Mouse (Mus musculus): ENCODE results near the gene Edem3.
"Not testable (repeated sequence)": the region's sequence is repeated elsewhere in the genome, so short reads cannot be mapped to it uniquely, and the experiment has no call there.

Gene Edem3

GRCm38 (mm10) chr1:151810628-151811421 lies 55.7 kb downstream of the Edem3 start:
- no peak for DNase-seq (ENCODE audit: low spot score)

DNA sequence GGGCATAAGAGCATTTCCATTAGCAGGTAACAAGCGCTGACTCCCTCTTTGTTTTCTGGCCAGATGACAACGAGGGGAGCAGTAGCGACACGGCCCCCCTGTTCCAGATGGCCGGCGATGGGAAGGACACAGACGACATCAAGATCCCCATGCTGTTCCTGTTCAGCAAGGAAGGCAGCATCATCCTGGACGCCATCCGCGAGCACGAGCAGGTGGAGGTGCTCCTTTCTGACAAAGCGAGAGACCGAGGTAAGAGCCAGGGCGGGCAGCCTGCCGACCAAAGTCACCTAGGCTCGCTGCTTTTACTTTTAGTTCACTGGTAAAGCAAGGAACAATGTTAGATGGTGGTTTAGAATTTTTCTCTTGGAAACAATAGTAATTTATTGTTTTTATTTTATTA lies 56.3 kb downstream of the Edem3 start:
- DNase-seq (ENCODE audit: low spot score), result no peak

- DNase-seq (ENCODE audit: low spot score), result no peak
Measured at GRCm38 (mm10) chr1:151812004-151812712, 57.0 kb downstream of the Edem3 start.

- DNase-seq (ENCODE audit: low spot score), result no peak
Measured at GRCm38 (mm10) chr1:151816051-151816450, 60.9 kb downstream of the Edem3 start.

GRCm38 (mm10) chr1:151819190-151819589 lies 64.0 kb downstream of the Edem3 start:
- DNase-seq (ENCODE audit: low spot score), result no peak

GRCm38 (mm10) chr1:151820457-151820856 lies 65.3 kb downstream of the Edem3 start:
- DNase-seq (ENCODE audit: low spot score), result peak; percentile 23

DNA sequence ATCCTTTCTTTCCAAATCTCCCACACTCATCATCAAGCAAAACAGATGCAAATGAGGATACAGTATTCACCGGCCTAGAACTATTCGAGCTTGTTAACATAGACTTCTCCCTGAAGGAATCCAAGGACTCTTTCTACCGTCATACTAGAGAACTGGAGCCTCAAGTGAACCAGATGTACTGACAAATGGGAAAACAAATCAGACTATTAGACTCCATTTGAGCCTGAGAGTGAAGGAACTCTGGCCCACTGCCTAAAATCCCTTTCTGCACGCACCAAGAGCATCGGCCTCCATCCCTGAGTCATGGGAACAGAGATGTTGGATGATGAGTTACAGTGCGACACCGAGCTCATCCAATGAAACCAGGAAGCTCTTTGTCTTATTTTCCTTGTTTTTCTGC lies 69.9 kb downstream of the Edem3 start:
- DNase-seq (ENCODE audit: low spot score), result no peak

- no peak for DNase-seq (ENCODE audit: low spot score)
Measured at GRCm38 (mm10) chr1:151831791-151832190, 76.6 kb downstream of the Edem3 start.

- DNase-seq (ENCODE audit: low spot score), result no peak
Measured at GRCm38 (mm10) chr1:151835261-151835660, 80.1 kb downstream of the Edem3 start.

DNA sequence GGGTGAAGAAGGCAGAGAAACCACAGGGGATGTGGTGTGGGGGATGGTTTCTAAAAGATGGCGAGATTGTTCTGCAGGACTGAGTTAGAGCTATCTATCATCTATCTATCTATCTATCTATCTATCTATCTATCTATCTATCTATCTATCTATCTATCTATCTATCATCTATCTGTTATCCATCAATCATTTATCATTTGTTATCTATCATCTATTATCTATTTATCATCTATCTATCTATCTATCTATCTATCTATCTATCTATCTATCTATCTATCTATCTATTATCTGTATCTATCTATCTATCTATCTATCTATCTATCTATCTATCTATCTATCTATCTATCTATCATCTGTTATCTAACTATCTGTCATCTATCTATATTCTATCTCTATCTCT lies 85.2 kb downstream of the Edem3 start:
- not testable (repeated sequence) for DNase-seq (ENCODE audit: low spot score)

DNA sequence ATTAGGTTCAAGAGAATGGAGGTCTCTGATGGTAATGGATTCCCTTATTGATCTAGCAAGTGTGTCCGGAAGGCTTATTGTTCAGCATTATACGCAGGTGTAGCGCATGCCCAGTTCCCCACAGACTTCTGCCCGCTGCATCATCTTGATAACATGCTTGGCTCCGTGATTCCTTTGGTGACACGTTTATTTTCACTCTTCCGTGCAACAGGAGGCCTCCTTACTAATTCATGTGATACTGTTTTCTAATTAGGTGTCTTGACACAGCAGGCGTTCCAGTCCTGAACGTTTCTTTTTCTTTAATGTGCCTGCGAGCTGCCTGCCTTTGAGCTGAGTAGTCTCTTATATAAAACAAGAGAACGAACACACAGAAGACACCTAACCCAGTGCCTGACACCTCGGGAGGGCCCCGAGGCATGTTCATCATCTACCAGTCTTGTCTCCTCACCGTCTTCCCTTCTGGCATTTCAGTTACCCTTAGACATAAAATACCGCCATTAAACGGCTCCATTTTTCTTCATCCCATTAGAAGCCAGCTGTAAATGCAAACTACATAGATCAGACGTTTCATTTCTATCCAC lies 90.2 kb downstream of the Edem3 start:
- DNase-seq (ENCODE audit: low spot score), result no peak

- no peak for DNase-seq (ENCODE audit: low spot score)
Measured at GRCm38 (mm10) chr1:151845926-151846782, 91.0 kb downstream of the Edem3 start.

GRCm38 (mm10) chr1:151848286-151848685 lies 93.1 kb downstream of the Edem3 start:
- DNase-seq (ENCODE audit: low spot score), result no peak

DNA sequence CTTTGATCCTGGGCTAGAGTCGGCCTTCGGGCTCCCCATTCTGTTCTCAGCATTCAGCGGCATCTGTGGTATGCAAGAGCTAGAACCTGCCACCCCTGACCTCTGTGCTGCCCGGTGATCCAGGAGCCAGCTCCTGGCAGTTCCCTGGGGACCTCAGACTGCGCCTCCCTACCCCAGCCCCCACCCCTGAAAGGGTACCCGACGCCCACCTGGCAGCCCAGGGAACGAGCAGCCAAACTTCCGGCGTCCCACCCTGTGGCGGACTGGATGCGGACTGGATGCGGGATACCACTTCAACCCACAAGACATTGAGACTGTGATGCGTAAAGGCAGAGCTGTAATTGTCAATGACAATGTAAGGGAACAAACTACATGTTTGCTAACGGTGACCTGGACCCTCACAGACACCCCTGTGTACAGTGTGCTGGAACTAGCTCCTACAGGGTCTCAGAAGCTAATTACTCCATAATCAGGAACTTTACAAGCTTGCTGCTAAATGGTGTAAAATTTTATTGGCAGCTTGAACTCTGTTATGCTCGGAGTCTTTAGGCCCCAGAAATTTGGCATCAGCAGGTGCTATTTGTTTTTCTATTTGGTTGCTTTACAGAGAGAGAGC lies 94.9 kb downstream of the Edem3 start:
- no peak for DNase-seq (ENCODE audit: low spot score)

DNA sequence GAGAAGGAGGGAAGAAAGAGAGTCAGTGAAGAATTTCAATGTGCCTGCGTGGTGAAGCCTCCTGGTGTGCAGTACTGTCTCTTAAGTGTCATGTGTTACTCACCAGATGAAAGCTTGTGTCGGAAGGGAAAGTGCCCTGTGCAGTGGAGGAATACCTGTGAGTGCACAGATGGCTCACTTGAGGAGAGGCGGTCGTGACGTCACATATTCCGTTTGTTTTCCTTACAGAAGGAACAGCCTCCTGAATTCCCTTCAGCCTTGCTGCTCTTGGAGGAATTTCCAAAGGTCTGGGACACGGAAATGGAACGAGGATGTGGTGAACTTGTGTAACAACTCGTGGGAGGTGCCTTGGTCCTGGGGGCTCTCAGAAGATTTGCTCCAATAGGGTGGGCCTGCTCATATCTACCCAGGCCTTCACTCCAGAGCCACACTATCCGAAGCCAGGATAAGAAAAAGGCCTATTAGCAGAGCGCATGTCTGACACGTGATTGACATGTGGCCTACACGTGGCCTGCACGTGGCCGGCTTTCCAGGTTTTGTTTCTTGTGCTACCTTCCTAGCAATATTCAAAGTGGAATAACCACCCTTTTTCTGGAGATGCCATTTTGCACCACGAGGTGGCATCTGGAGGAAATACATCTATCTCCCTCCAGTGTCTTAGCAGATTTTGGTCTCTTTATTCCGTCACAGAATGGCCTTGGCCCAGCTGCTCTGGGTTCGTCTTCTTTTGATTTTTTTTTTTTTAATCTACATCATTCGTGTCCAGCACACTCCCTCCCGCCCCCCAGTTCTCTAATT lies 96.1 kb downstream of the Edem3 start:
- no peak for DNase-seq (ENCODE audit: low spot score)

- DNase-seq (ENCODE audit: low spot score), result no peak
Measured at GRCm38 (mm10) chr1:151851976-151852375, 96.8 kb downstream of the Edem3 start.

GRCm38 (mm10) chr1:151855561-151855960 lies 100.4 kb downstream of the Edem3 start:
- DNase-seq (ENCODE audit: low spot score), result no peak

DNA sequence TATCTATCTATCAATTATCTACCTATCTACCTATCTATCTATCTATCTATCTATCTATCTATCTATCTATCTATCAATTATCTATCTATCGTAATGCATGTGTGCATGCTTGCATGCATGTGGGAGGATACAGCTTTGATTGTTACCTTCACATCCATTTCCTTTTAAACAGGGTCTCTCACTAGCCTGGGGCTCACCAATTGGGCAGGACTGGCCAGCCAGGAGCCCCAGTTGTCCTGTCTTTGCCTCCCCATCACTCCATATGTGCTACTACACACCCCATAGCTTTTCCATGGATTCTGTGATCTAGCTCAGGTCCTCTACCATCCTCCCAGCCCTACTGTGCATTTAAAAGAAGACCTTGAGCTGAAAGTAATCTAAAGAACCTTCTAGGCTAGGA lies 103.3 kb downstream of the Edem3 start:
- no peak for DNase-seq (ENCODE audit: low spot score)

GRCm38 (mm10) chr1:151861334-151861995 lies 106.3 kb downstream of the Edem3 start:
- DNase-seq (ENCODE audit: low spot score), result no peak

- DNase-seq (ENCODE audit: low spot score), result no peak
Measured at GRCm38 (mm10) chr1:151862109-151862508, 106.9 kb downstream of the Edem3 start.

Measured in ovary, adult 18-20 months (tissue).